Mouse (Mus musculus): ENCODE results near the gene Nrn1.

Nrn1 gene

DNA sequence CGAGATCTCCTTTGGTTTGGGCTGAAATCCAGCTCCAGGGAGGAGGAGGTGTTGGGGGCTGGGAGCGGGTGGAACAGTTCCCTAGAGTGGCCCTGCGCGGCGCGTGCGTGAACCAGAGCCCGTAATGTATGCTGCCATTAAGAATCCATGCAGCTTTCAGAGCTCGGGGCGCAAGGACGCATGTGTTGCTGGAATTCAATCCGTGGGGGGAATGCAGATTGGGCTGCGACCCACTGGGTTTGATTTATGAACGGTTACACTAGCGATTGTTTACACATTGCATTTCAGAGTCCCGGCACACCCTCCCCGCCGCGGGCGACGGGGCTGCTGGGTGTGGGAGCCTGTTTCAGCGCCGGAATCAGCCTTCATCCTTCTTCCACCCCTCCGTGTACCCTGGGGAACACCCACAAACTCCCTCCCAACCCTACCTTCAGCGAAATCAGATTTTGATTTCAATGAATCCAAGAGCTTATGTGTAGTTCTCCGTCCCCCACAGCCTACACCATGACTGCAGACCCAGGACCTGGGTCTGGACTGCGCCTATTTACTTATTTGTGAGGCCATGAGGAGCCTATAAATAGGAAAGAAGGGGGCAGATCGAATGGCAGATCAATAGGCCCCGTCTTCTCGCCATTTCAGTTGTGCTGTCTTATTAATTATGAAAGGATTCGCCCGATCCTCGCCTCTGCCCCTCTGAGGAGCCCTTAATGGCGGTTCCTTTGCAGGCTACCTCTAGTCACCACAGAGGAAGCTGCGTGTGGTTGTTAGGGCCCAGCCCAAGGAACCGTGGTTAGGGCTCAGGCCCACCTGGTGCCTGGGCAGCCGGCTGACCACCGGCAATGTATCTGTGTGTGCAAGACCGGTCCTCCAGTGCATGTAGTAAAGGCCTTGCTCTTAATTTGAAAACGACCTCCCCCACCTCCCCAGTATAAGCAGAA lies 10.1 kb downstream of the Nrn1 start:
- DNase-seq (ENCODE audit: low read depth, low spot score), result no peak

DNA sequence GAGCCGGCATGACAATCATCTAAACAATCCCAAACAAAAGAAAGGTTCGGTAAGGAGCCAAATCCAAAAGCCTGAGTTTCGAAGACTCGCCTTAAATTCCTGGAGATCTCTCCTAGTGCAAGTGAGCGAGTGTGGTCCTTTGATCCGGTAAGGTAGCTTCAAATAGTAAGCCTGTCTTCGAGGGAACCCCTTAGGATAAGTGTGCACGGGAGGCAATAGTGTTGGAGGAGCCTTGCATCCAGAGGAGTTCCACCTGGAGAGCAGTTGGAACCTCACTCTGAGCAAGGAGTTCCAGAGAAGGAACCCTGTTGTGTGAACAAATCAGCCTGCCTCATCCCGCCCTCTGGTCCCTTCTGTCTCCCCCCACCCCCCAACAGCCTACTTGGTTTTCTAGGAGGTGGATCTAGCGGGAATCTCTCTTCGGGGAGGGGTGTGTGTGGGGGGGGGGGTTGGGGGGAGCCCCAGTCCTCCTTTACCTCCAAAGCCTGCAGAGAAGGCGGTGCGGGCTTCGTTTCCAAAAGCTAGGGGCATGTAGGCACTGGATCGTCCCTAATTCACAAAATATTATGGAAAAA lies 11.1 kb downstream of the Nrn1 start:
- no peak for DNase-seq (ENCODE audit: low read depth, low spot score)

DNA sequence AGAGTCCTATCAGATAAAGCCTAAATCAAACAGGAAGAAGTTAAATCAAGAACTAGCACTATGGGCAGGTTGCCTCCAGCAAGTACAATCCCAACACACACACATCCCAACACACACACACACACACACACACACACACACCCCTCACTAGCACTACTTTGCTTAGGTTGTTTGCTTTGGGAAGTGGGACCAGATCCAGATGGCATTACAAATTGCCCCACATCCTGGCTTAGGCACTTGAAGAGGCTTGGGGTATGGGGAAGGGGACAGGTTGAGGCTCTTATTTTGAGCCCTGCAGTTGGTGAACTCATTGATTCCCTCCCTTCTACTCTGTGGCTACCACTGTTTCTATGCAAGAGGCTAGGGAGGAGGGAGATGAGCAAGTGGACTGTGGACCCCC lies 12.6 kb downstream of the Nrn1 start:
- DNase-seq (ENCODE audit: low read depth, low spot score), result no peak

DNA sequence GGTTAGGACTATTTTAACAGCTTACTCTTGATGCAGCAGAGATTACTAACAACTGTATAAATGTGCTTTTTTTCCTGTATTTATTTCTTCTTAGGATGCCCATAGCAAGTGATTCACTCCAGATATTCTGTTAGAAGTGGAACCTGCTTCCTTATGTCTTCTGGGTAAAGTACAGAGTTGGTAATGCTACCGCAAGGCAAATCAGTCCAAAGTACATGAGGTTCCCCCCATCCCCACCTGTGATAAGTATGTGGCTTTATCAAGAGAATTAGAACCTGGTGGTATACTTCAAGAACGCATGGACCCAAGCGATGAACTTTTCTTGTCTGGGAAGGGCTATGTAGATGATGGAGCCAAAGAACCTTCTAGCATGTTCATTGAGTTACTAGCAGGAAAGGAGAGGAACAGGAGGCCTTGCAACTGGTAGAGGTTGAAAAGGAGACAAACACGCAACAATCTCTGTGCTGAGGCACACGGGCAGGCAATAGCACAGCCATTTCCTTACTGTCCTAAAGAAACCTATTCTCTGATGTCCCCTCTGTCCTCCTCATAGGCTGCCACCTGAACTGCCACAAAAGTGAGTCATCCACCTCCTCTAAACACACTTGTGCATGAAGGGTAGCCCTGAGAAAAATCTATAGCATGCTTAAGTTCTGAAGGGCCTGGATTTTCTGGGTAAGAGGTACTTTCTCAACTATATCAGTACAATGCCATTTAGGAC lies 14.5 kb downstream of the Nrn1 start:
- DNase-seq (ENCODE audit: low read depth, low spot score), result no peak

DNA sequence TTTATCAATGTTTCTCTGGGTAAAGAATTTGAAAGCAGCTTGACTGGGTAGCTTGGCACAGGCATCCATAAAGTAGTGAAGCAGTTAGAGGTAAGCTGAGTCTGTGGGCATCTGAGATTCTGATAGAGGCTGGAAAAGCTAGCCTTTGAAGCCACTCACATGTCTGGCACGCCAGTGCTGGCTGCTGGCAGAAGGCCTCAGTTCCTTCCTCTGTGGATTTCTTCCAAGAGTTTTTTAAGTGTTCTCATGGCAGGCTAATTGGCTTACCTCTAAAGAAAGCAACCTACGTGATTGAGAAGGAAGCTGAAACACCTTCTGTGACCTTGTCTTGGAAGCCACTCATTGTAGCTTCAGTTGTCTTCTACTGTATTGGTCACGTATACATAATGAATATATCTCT lies 17.6 kb downstream of the Nrn1 start:
- no peak for DNase-seq (ENCODE audit: low read depth, low spot score)

DNA sequence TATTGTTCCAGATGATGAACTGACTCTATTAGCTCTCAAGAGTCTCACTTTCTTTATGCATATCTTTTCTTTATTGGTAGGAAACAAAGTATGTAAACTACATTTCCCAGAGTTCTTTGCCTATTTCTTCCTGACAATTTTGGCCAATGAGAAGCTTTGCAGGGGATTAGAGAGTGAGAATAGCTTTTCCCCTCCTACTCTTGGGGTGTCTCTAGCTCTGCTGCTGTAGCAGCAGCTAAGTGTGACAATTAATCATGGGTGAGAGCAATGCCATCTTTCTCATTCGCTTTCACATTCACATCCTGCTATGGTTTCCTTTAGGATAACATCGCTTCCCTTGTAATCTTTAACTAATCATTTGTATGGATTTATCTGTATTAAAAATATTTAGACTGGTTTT lies 18.2 kb downstream of the Nrn1 start:
- no peak for DNase-seq (ENCODE audit: low read depth, low spot score)

DNA sequence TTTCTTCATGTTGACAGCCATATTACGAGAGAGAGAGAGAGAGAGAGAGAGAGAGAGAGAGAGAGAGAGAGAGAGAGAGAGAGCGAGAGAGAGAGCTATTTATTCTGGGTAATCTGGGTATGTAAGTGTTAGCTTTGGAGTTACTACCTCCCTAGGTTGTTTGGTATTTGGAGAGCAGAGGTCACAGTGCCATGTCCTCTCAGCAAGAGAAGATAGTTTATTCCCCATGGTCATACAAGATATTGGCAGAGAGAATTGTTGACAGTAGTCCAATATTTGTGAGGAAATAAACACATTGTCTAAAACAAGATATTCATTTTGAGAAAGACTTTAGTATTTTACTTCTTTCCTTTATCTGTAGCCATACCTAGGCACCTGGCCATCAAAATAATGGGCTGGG lies 20.8 kb downstream of the Nrn1 start:
- no peak for DNase-seq (ENCODE audit: low read depth, low spot score)

DNA sequence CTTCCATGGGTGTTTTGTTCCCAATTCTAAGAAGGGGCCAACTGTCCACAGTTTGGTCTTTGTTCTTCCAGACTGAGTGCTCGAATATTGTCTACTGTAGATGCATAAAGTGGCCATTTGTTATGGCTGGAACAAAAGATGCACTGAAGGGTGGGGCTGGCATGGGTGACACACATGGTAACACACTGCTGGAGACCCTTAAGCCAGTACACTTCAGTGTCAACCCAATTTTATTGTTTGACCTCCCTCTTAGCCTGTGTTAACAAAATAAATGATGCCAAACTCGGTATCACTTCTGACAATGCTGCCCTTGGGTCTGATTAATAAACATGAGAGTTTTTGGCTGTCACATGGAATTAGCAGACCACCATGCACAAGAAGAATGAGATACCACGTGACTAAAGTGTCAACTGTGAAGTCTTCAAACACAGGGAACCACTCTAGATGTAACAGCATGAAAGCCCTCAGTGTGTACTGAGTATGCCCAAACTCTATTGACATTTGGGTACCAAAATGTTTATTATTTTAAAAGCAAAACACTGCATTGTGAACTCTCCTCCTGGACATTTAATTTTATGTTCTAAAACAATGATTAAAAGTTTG lies 27.7 kb downstream of the Nrn1 start:
- DNase-seq (ENCODE audit: low read depth, low spot score), result no peak

DNA sequence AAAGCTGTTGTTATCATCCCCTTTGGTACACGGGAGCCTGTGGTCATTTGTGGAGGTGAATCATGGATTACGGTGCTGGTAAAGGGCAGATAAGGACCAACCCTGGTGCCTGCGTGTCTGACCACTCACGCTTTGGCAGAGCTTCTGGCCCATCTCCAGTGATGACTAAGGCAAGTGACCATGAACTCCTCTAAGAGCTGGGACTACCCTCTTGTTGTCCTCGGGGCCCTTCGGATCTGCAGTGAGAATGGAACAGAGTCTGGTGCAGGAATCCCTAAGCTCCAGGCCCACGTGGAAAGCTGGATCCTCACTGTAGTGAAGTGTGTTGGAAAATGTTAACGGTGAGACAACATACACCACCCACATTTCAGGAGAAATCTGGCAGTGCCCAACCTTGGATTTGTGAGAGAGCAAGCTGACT lies 38.6 kb downstream of the Nrn1 start:
- peak; percentile 84 for DNase-seq (ENCODE audit: low read depth, low spot score)

DNA sequence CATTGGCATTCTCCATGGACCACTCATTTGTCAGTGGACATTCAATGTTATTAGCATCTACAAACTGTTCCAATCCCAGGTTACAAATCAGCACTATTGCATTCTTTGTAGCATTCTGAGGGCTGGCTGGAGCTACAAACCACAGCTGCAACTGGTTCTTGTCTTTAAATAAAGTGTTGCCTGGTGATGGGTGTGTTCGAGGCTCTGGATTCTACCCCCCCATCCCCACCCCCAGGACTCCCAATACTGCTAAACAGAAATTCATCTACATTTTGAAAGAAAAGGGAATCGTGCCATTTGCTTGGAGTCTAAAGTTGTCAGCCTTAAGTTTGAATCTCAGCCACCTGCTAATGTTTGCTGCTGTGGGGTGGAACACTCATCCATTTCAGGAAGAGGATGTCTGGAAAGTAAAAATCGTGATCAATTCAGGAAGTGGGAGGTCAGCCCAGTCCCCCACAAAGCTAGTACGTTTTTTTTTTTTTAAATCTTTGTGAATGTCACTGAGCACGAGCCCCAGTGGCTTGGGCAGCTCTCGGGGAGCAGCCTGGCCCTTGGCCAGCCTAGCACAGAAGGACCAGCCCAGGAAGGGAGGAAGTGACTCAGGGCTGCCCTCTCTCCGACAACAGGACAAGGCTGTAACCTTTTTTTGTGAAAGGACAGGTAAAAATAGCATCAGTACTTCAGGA lies 39.3 kb downstream of the Nrn1 start:
- DNase-seq (ENCODE audit: low read depth, low spot score), result peak; percentile 50

DNA sequence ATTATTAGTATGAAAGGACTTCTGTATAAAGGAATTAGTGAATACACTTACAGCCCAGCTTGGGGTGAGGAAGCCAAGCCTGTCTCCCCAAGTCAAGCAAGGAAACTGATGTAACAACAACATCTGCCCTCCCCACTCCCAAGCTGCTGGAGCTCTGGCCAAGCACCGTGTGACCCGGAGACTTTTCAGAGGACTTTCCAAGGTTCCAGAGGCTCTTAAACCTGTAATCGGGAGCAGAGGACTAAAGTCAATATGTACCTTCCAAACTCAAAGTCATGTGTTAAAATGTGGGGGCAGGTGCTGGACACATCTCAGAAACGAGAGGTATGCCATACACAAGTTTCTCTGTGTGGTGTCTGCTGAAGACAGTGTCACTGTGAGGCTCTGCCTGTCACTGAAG lies 51.4 kb downstream of the Nrn1 start:
- DNase-seq (ENCODE audit: low read depth, low spot score), result no peak

DNA sequence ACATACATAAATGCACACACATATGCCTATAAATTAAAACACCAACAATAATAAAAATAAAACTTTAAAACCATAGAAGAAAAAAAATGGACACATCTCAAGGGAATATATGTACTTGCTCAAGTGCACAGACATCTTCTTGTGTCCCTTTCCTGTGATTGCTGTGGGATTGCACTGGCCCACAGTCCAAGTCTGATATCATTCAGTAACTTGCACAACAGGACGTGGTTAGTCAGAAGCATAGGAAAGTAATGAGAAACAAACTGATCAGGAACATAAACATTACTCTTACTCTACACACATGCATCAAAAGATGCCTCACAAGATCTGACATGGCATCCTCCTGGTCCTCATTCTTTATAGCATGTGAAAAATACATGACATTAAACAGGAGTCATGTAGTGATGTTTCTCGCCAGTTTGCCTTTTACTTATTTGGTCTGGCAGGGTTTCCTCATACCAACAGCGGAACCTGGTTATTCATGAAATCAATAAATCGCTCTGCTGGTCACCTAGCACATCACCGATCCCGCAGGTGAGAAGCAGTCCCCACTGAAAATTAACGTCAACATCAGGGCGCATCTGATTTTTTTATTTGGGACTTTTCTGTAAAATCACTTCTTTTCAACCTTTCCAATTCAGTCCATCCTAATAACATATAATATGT lies 54.1 kb downstream of the Nrn1 start:
- DNase-seq (ENCODE audit: low read depth, low spot score), result no peak

DNA sequence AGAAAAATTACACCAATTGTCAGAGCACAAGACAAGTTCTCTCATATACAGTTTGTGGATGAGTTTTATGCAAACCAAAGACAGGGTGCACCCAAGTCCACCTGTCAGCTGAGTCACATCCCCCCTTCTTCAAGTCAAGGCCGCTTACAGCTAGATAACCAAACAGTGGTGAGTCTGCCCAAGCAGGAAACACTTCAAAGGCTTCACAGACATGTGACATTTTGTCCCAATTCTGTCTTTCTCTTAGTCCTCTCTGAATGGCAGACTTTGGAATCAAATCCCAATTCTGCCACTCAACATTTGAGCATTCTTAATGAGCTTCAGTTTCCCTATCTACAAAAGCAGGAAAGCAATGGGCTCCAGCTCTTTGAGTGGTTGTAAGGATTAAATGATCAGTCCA lies 55.6 kb downstream of the Nrn1 start:
- DNase-seq (ENCODE audit: low read depth, low spot score), result no peak

All from 3T3-L1 (cell line).